11 mouse cellular contexts compared by ENCODE assay signal in genomic region chr17:62940573-62941252, GRCm38 (mm10). TPM values are rescaled to one million over a fixed set of nuclear protein-coding genes. Genes with fewer than 3 reads are reported as not detected.
DNase-seq lines count a peak whose midpoint lies in the region; ATAC-seq and TF ChIP-seq lines count a peak whose summit lies in the region.
"Had no signal": no experiment of that assay in that cellular context is flagged by ENCODE, and none has a peak within 500 bp of the region (broad histone marks: within the 10 kb centered on the region; RNA-seq: fewer than 3 reads in every experiment).

No protein-coding gene starts in this region.

- no peak overlapping the region for H3K27ac ChIP-seq in heart, embryonic 14.5 days (replicated peaks in 1 of 2; ENCODE audit: control insufficient read depth in 1 of 2, insufficient read depth in 1 of 2, low read depth in 2 of 2, low read length in 2 of 2)
- H3K27ac ChIP-seq in embryonic facial prominence, embryonic 14.5 days (replicated peaks; ENCODE audit: low read depth, low read length): no peak overlapping the region; the same call in 1 of the 2 replicates
- H3K27ac ChIP-seq in hindbrain, embryonic 16.5 days (ENCODE audit: low read depth, low read length): no peak overlapping the region
- H3K27ac ChIP-seq in midbrain, postnatal 0 days (ENCODE audit: low read depth, low read length): no peak overlapping the region
- H3K27ac ChIP-seq in liver, embryonic 11.5 days (ENCODE audit: low read depth, low read length): no peak overlapping the region

- ATAC-seq in heart, embryonic 14.5 days (ENCODE audit: insufficient number of reproducible peaks, insufficient read depth, low FRiP score, low read depth): no peak
- ATAC-seq in embryonic facial prominence, embryonic 14.5 days (ENCODE audit: low read depth): peak; percentile 89
- peak; percentile 24; the same call in 1 of the 2 replicates for ATAC-seq in hindbrain, embryonic 16.5 days
- ATAC-seq in midbrain, postnatal 0 days (ENCODE audit: low FRiP score): peak; percentile 56; the same call in 1 of the 2 replicates
- ATAC-seq in liver, embryonic 11.5 days (replicated peaks; ENCODE audit: low FRiP score): no peak
- no peak for ATAC-seq in erythroid progenitor cell, adult 5-6 weeks (replicated peaks; ENCODE audit: low FRiP score, poor library complexity, severe bottlenecking)
- ATAC-seq: intestine, postnatal 0 days had no signal

- 40% methylated on average over 7 of the region's 7 CpGs for WGBS in heart, embryonic 14.5 days
- WGBS in embryonic facial prominence, embryonic 14.5 days: 19% methylated on average over 7 of the region's 7 CpGs
- WGBS in hindbrain, embryonic 16.5 days: 21% methylated on average over 7 of the region's 7 CpGs
- 18% methylated on average over 7 of the region's 7 CpGs for WGBS in midbrain, postnatal 0 days
- WGBS in liver, embryonic 11.5 days: 46% methylated on average over 7 of the region's 7 CpGs

- no peaks in the 10 kb centered on the region for H3K27me3 ChIP-seq in heart, embryonic 14.5 days (ENCODE audit: control insufficient read depth, insufficient read depth, low read length)
- no peaks in the 10 kb centered on the region for H3K27me3 ChIP-seq in embryonic facial prominence, embryonic 14.5 days (replicated peaks; ENCODE audit: control insufficient read depth, insufficient read depth, low read length)
- no peaks in the 10 kb centered on the region; the same call in 1 of the 2 replicates for H3K27me3 ChIP-seq in hindbrain, embryonic 16.5 days (replicated peaks; ENCODE audit: control insufficient read depth, insufficient read depth, low read length)
- no peaks in the 10 kb centered on the region for H3K27me3 ChIP-seq in midbrain, postnatal 0 days (ENCODE audit: insufficient read depth, low read length)
- no peaks in the 10 kb centered on the region; the same call in 1 of the 2 replicates for H3K27me3 ChIP-seq in liver, embryonic 11.5 days (replicated peaks; ENCODE audit: control insufficient read depth, insufficient read depth, low read length)

- H3K36me3 ChIP-seq in heart, embryonic 14.5 days (ENCODE audit: control insufficient read depth, insufficient read depth, low read length): no peaks in the 10 kb centered on the region
- no peaks in the 10 kb centered on the region for H3K36me3 ChIP-seq in embryonic facial prominence, embryonic 14.5 days (ENCODE audit: control insufficient read depth, insufficient read depth, low read length)
- no peaks in the 10 kb centered on the region for H3K36me3 ChIP-seq in hindbrain, embryonic 16.5 days (ENCODE audit: control insufficient read depth, insufficient read depth, low read length)
- no peaks in the 10 kb centered on the region for H3K36me3 ChIP-seq in midbrain, postnatal 0 days (ENCODE audit: insufficient read depth, low read length)
- no peaks in the 10 kb centered on the region for H3K36me3 ChIP-seq in liver, embryonic 11.5 days (ENCODE audit: control insufficient read depth, insufficient read depth, low read length)

- no peak overlapping the region for H3K9ac ChIP-seq in heart, embryonic 14.5 days (ENCODE audit: low read length)
- no peak overlapping the region for H3K9ac ChIP-seq in embryonic facial prominence, embryonic 14.5 days (ENCODE audit: low read depth, low read length)
- H3K9ac ChIP-seq in hindbrain, embryonic 16.5 days (ENCODE audit: low read depth, low read length): no peak overlapping the region
- no peak overlapping the region for H3K9ac ChIP-seq in midbrain, postnatal 0 days (replicated peaks; ENCODE audit: low read length, poor library complexity, severe bottlenecking)
- H3K9ac ChIP-seq in liver, embryonic 11.5 days (ENCODE audit: low read depth, low read length): no peak overlapping the region

- no peak overlapping the region for H3K4me3 ChIP-seq in heart, embryonic 14.5 days (ENCODE audit: control insufficient read depth in 1 of 2, insufficient read depth in 1 of 2, low read depth in 1 of 2, low read length in 2 of 2)
- H3K4me3 ChIP-seq in embryonic facial prominence, embryonic 14.5 days (ENCODE audit: low read depth, low read length): no peak overlapping the region; the same call in 1 of the 2 replicates
- no peak overlapping the region for H3K4me3 ChIP-seq in hindbrain, embryonic 16.5 days (ENCODE audit: low read length)
- H3K4me3 ChIP-seq in midbrain, postnatal 0 days (ENCODE audit: low read depth, low read length): no peak overlapping the region
- no peak overlapping the region for H3K4me3 ChIP-seq in liver, embryonic 11.5 days (ENCODE audit: low read depth, low read length)

- H3K4me2 ChIP-seq in heart, embryonic 14.5 days (ENCODE audit: low read length): peak overlapping the region; percentile 28
- H3K4me2 ChIP-seq in embryonic facial prominence, embryonic 14.5 days (ENCODE audit: low read depth, low read length): peak overlapping the region; percentile 48
- H3K4me2 ChIP-seq in hindbrain, embryonic 16.5 days (ENCODE audit: low read length): peak overlapping the region; percentile 41; the same call in 1 of the 2 replicates
- peak overlapping the region; percentile 23 for H3K4me2 ChIP-seq in midbrain, postnatal 0 days (ENCODE audit: low read depth, low read length, poor library complexity, severe bottlenecking)
- no peak overlapping the region for H3K4me2 ChIP-seq in liver, embryonic 11.5 days

- intact Hi-C loops in heart, postnatal 25 days (cut with DNase I): no loop called here

- TF ChIP-seq CTCF in midbrain, postnatal 0 days (IDR thresholded peaks at IDR 0.05): no peak

- H3K4me1 ChIP-seq in heart, embryonic 14.5 days (ENCODE audit: control insufficient read depth in 2 of 2, insufficient read depth in 2 of 2, low read length in 2 of 2): peaks cover 0 to 5% of the 10 kb centered on the region in 2 experiments; a peak in 2 of 4 replicates
- peaks cover 17% of the 10 kb centered on the region for H3K4me1 ChIP-seq in embryonic facial prominence, embryonic 14.5 days (ENCODE audit: control insufficient read depth, insufficient read depth, low read length)
- H3K4me1 ChIP-seq in hindbrain, embryonic 16.5 days (ENCODE audit: control insufficient read depth, insufficient read depth, low read depth, low read length): no peaks in the 10 kb centered on the region; the same call in 1 of the 2 replicates
- peaks cover 5% of the 10 kb centered on the region for H3K4me1 ChIP-seq in midbrain, postnatal 0 days (ENCODE audit: insufficient read depth, low read length)
- no peaks in the 10 kb centered on the region for H3K4me1 ChIP-seq in liver, embryonic 11.5 days (replicated peaks; ENCODE audit: control insufficient read depth, insufficient read depth, low read length)

- H3K9me3 ChIP-seq in heart, embryonic 14.5 days (ENCODE audit: control insufficient read depth, low read length): no peaks in the 10 kb centered on the region
- H3K9me3 ChIP-seq in embryonic facial prominence, embryonic 14.5 days (ENCODE audit: control insufficient read depth, low read length): no peaks in the 10 kb centered on the region
- no peaks in the 10 kb centered on the region for H3K9me3 ChIP-seq in hindbrain, embryonic 16.5 days (ENCODE audit: control insufficient read depth, low read length)
- H3K9me3 ChIP-seq in midbrain, postnatal 0 days (ENCODE audit: low read length): no peaks in the 10 kb centered on the region
- no peaks in the 10 kb centered on the region for H3K9me3 ChIP-seq in liver, embryonic 11.5 days (ENCODE audit: control insufficient read depth, low read length)

- no peak for DNase-seq in heart, postnatal 25 days (ENCODE audit: low spot score)
- peak; percentile 77 for DNase-seq in embryonic facial prominence, embryonic 14.5 days (ENCODE audit: low spot score)
- DNase-seq in midbrain, postnatal 0 days (ENCODE audit: low spot score): peak; percentile 21
- no peak for DNase-seq in liver, embryonic 11.5 days (ENCODE audit: low spot score)
- DNase-seq in liver: no peak
- DNase-seq: adrenal gland, postnatal 10 days had no signal

RNA-seq across cellular contexts. Expression of gene Efna5, which starts 59.6 kb away (rescaled TPM):
- polyA plus RNA-seq in heart, embryonic 14.5 days (2014; fragmentation: Nextera tagmentation; extraction: Ambion mirVana): 26.4 and 26.5 TPM in 2 replicates
- 10 to 100 TPM; 21.0 to 23.0 TPM for total RNA-seq in heart, postnatal 25 days (2021)
- 56.6 and 63.1 TPM in 2 replicates for polyA plus RNA-seq in embryonic facial prominence, embryonic 14.5 days (2014; fragmentation: Nextera tagmentation; extraction: Ambion mirVana)
- 32.3 and 37.5 TPM in 2 replicates for polyA plus RNA-seq in hindbrain, embryonic 16.5 days (2015; fragmentation: Nextera tagmentation; extraction: Ambion mirVana)
- 11.1 and 18.3 TPM in 2 replicates for total RNA-seq in midbrain, postnatal 0 days (2014; rRNA removed)
- 48.1 and 59.5 TPM in 2 replicates for polyA plus RNA-seq in midbrain, postnatal 0 days (2015; fragmentation: Nextera tagmentation; extraction: Ambion mirVana)
- polyA plus RNA-seq in liver, embryonic 11.5 days (2014; fragmentation: Nextera tagmentation; extraction: Ambion mirVana): 11.8 and 12.7 TPM in 2 replicates
- total RNA-seq in erythroid progenitor cell, adult 5-6 weeks (2015; ENCODE audit: low replicate concordance): not detected in 2 replicates
- not detected in 2 replicates for total RNA-seq in erythroid progenitor cell, adult 5-6 weeks (2017; ENCODE audit: low replicate concordance)
- total RNA-seq: megakaryocyte progenitor cell, adult 5-6 weeks had no signal

Comparison
In these comparisons a context has a peak if more than half of its experiments do, and no peak if none do; other contexts are left out.
1. ATAC-seq: peak in embryonic facial prominence, embryonic 14.5 days (single experiment), hindbrain, embryonic 16.5 days (single experiment) and midbrain, postnatal 0 days (single experiment); none in heart, embryonic 14.5 days (single experiment), liver, embryonic 11.5 days (single experiment) and erythroid progenitor cell, adult 5-6 weeks (single experiment).
2. DNase-seq: peak in embryonic facial prominence, embryonic 14.5 days (single experiment) and midbrain, postnatal 0 days (single experiment); none in heart, postnatal 25 days (single experiment), liver, embryonic 11.5 days (single experiment) and liver (single experiment).